Mouse (Mus musculus): ENCODE measurements around the gene Gas2l3.

- TF ChIP-seq CTCF (IDR thresholded peaks at IDR 0.05; ENCODE audit: low read depth) (no peak), EP300 (optimal IDR thresholded peaks at IDR 0.05) (no peak)
Measured at GRCm38 (mm10) chr10:89406733-89407484, 36.9 kb downstream of the Gas2l3 start.
